Mouse (Mus musculus): ENCODE data around the gene Itgbl1. TPM values are rescaled to one million over a fixed set of nuclear protein-coding genes. Genes with fewer than 3 reads are reported as not detected.

The Itgbl1 gene
- polyA plus RNA-seq, 1 experiment: 0.05 TPM

DNA sequence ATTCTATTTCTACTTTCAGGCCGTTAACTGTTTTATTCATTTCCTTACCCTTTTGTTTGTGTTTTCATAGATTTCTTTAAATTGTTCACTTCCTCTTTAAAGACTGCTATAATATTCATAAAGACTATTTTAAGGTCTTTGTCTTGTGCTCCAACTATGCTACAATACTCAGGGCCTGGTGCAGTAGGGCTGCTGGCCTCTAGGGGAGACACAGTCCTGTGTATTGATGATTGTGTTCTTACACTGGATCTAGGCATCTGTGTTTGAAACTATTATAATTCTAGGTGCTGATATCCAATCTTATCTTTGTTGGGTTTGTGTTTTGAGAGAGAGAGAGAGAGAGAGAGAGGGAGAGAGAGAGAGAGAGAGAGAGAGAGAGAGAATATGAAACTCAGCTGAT, 268.1 kb downstream of the Itgbl1 start:
- DNase-seq (ENCODE audit: low read depth, low spot score): no peak
- 77% methylated on average over 1 of the region's 1 CpGs for WGBS

DNA sequence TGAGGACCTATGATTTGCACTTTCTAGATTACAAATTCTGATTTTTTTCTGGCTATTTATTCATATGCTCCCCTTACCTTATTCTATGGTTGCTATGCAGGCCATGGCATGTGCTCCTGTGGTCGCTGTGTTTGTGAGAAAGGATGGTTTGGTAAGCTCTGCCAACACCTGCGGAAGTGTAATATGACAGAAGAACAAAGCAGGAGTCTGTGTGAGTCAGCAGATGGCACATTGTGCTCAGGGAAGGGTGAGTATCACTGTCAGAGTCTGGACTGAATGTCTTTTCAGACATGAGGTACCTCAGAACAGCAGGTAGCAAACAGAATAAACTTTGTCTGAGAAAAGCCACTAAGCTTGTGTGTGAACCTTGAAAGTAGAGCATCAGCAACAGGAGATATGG, 306.8 kb downstream of the Itgbl1 start:
- WGBS: 49% methylated on average over 2 of the region's 2 CpGs
- no peak for DNase-seq (ENCODE audit: low read depth, low spot score)

DNA sequence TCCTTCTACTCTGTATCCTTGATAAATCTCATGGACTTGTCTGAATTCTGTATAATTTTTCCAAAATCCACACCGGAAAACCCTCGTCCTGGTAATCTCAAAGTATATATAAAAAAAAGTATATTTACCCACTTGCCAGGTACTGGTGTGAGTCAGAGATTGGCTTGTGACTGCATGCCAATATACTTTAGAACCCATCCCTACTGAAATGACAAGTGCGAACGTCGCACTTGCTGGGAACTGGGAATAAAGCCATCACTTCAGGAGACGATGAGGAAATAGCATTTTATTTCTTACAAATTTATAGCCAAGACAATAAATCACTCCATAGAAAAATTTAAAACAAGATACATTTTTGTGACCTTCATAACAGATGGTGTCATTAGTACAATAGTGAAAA, 308.2 kb downstream of the Itgbl1 start:
- no peak for DNase-seq (ENCODE audit: low read depth, low spot score)
- WGBS: 53% methylated on average over 6 of the region's 6 CpGs

DNA sequence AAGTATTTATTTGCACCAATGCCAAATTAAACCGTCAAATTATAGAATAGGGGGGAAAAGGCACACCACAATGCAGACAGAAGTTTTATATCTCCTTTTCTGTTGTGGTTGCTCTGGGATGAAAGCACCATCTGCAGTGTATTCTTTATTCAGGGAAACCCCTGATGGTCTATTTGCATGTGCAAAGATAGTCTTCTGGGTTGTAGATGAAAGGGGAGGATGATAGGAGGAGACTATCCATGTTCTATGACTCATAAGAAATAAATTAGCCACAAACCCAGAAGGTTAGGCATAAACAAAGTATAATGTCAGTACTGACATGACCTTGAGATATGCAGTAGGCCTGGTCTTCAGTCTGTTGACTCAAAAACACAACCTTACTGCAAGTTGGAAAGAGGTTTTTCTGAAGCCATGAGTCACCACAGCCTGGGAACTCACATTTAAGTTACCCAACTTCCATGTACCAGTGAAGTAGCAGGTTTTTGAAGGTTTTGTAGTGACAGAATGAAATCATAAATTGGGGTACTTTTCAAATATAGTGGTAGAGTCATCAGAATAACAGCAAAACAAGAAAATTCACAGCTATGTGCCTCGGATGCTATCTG, 330.9 kb downstream of the Itgbl1 start:
- DNase-seq (ENCODE audit: low read depth, low spot score): no peak

More for the DNA sequence above, 330.9 kb downstream of the Itgbl1 start:
- 70% methylated on average over 2 of the region's 2 CpGs for WGBS

Other genes starting within 250 kb of the Itgbl1 start
- gene Nalcn, start 32.8 kb upstream of the Itgbl1 start, polyA plus RNA-seq (2012; rRNA removed): 0.02 and 0.04 TPM in 2 replicates

Measured in large intestine, adult 2 months (tissue).